Mouse (Mus musculus): Measurements from ENCODE around the gene Gm49378. TPM values are rescaled to one million over a fixed set of nuclear protein-coding genes. Genes with fewer than 3 reads are reported as not detected.
A peak's percentile ranks its signal among the peaks of the same experiment; 100 is the strongest.

Gene Gm49378
- 1.5 and 1.6 TPM in 2 replicates for polyA plus RNA-seq (2015; fragmentation: Nextera tagmentation; extraction: Ambion mirVana)

DNA sequence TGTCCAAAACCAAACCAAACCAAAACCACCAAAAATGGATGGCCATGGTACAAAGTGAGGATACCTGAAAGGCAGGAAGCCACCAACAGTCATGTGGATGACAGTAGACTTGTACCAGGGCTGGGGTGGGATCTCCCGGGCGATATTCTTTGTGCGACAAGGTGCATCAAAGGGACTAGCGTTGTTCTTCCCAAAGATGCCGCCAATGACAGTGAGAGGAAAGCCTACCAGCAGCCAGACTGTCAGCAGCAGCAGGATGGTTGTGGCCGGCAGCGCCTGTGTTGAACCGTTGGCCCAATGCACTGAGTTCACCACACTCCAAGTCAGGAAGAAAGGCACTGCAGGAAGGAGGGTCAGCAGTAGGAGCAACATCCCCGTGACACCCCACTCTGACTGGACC, at the start of gene Gm49378:
Gene Gm49378 (minus strand): TSS at position 101 of the 400 bp plus-strand sequence.
- Histone ChIP-seq H3K27me3 (no peaks in the 10 kb centered on the region), H3K4me3 (no peak within 1 kb of the TSS), H3K9me3 (no peaks in the 10 kb centered on the region), H3K4me1 (peaks cover 24% of the 10 kb centered on the region), H3K4me2 (no peak within 1 kb of the TSS), H3K27ac (no peak within 1 kb of the TSS), H3K9ac (no peak within 1 kb of the TSS), H3K36me3 (peaks cover 73% of the 10 kb centered on the region)
- no peak for ATAC-seq (ENCODE audit: insufficient number of reproducible peaks, low FRiP score, low TSS enrichment, low read depth)
- 94% methylated on average over 9 of the region's 9 CpGs for WGBS

- Histone ChIP-seq H3K9me3 (no peaks in the 10 kb centered on the region), H3K36me3 (peaks cover 35% of the 10 kb centered on the region), H3K4me2 (peak overlapping the region; percentile 82), H3K27me3 (no peaks in the 10 kb centered on the region), H3K4me3 (peak overlapping the region; percentile 71), H3K4me1 (peaks cover 10% of the 10 kb centered on the region; the same call in 1 of the 2 replicates), H3K27ac (peak overlapping the region; percentile 91), H3K9ac (peak overlapping the region; percentile 60; the same call in 1 of the 2 replicates)
- whole genome bisulfite sequencing = 13% methylated on average over 3 of the region's 3 CpGs
- ATAC-seq (ENCODE audit: insufficient number of reproducible peaks, low FRiP score, low TSS enrichment, low read depth) = peak; percentile 12; the same call in 1 of the 2 replicates
Observed at GRCm38 (mm10) chr14:55682118-55682493, 44.4 kb upstream of the Gm49378 start.

GRCm38 (mm10) chr14:55681160-55682117, 43.7 kb upstream of the Gm49378 start, which contains the start of gene Tinf2:
Tinf2 (minus strand) TSS chr14:55681820.
- no peaks in the 10 kb centered on the region for H3K27me3 ChIP-seq
- peaks cover 42% of the 10 kb centered on the region for H3K36me3 ChIP-seq
- H3K9ac ChIP-seq = peak within 1 kb of the TSS; percentile 60
- under 1% methylated on average over 66 of the region's 66 CpGs for WGBS
- peak within 1 kb of the TSS; percentile 71 for H3K4me3 ChIP-seq
- peak within 1 kb of the TSS; percentile 91 for H3K27ac ChIP-seq
- no peaks in the 10 kb centered on the region for H3K9me3 ChIP-seq
- H3K4me2 ChIP-seq = peak within 1 kb of the TSS; percentile 82
- ATAC-seq (ENCODE audit: insufficient number of reproducible peaks, low FRiP score, low TSS enrichment, low read depth) = peak; percentile 95
- peaks cover 10% of the 10 kb centered on the region; the same call in 1 of the 2 replicates for H3K4me1 ChIP-seq

DNA sequence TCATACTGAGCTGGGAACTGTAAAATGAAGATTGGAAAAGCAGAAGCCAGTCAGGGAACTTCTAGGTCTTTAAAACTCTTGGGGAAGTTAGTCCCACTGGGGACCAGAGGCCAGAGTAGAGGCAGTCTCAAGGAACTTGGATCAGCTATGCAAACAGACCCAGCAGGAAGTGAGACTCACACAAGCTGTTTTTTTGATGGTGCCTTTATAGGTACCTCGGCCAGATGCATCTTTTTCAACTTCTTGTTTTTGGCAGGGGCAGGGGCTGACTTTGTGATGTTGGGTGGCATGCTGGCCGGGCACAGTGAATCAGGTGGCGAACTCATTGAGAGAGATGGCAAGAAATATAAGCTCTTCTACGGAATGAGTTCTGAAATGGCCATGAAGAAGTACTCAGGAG, 39.9 kb upstream of the Gm49378 start:
- H3K9me3 ChIP-seq = no peaks in the 10 kb centered on the region
- H3K27me3 ChIP-seq = no peaks in the 10 kb centered on the region
- peaks cover 13% of the 10 kb centered on the region for H3K4me1 ChIP-seq
- no peak overlapping the region for H3K4me2 ChIP-seq
- no peak overlapping the region for H3K9ac ChIP-seq
- H3K4me3 ChIP-seq = no peak overlapping the region
- ATAC-seq (ENCODE audit: insufficient number of reproducible peaks, low FRiP score, low TSS enrichment, low read depth) = no peak
- WGBS = 82% methylated on average over 4 of the region's 4 CpGs
- H3K27ac ChIP-seq = no peak overlapping the region
- peaks cover 60% of the 10 kb centered on the region for H3K36me3 ChIP-seq

GRCm38 (mm10) chr14:55672741-55673060, 35.0 kb upstream of the Gm49378 start:
- Histone ChIP-seq H3K36me3 (peaks cover 38% of the 10 kb centered on the region), H3K4me1 (peaks cover 16% of the 10 kb centered on the region), H3K9me3 (no peaks in the 10 kb centered on the region), H3K4me3 (peak overlapping the region; percentile 83), H3K27me3 (no peaks in the 10 kb centered on the region), H3K9ac (peak overlapping the region; percentile 58), H3K4me2 (peak overlapping the region; percentile 74), H3K27ac (0 out of 2 replicates have a peak overlapping the region, but pooled peaks have one; percentile 95)
- WGBS = 75% methylated on average over 7 of the region's 7 CpGs
- no peak for ATAC-seq (ENCODE audit: insufficient number of reproducible peaks, low FRiP score, low TSS enrichment, low read depth)

DNA sequence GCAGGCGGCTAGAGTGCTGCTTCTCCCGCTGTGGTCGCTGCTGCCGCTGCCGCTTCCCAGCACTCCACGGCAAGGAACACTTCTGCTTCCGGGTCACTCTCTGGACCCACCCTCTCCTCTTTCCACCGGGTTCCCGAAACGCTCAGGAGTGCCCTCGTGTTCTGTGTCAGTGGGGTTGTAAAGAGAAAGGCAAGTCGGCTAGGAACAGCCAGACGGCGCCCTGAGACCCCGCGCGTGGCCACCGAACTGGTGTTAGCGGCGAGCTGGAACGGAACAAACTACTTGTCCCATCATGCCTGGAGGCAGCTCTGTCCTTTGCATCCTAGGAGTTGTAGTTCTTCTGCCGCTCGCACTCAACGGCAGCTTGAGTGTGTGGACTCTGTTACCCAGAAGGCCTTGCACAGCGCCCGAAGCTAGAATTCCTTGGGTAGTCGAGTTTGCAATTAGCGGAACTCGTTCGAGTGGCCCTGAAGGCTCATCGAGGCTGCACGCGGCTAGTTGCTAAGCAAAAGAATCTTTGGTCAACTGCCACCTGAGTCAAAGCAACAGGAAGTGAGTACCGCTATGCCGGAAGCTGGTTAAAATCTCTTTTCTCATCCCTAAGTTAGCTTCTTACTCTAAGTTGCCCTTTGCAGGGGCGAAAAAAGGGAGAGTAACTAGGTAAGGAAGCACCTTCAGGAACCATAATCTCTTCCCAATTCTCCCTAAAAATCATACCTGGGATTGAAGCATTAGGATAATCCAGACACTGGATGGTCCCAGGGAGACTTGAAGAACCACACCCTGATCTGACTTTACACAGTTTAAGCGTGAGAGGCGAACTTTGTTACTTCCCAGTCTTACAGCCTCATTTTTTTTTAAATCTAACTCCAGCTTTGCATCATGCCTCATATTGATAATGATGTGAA, 34.4 kb upstream of the Gm49378 start, which contains the start of the genes Gmpr2 and Nedd8:
Gene Gmpr2 (plus strand): TSS at position 109 of the 908 bp plus-strand sequence.
Gene Nedd8 (minus strand): TSS at position 292 of the 908 bp plus-strand sequence.
- Histone ChIP-seq H3K9ac (peak within 1 kb of the TSS; percentile 76), H3K27ac (peak within 1 kb of the TSS; percentile 95), H3K9me3 (no peaks in the 10 kb centered on the region), H3K4me3 (peak within 1 kb of the TSS; percentile 83), H3K36me3 (peaks cover 32% of the 10 kb centered on the region), H3K27me3 (no peaks in the 10 kb centered on the region), H3K4me1 (peaks cover 16% of the 10 kb centered on the region), H3K4me2 (peak within 1 kb of the TSS; percentile 74)
- ATAC-seq (ENCODE audit: insufficient number of reproducible peaks, low FRiP score, low TSS enrichment, low read depth) = peak; percentile 96
- WGBS = under 1% methylated on average over 38 of the region's 38 CpGs

GRCm38 (mm10) chr14:55671486-55671832, 33.8 kb upstream of the Gm49378 start:
- Histone ChIP-seq H3K4me3 (peak overlapping the region; percentile 83), H3K4me1 (peaks cover 16% of the 10 kb centered on the region), H3K9ac (peak overlapping the region; percentile 76), H3K27me3 (no peaks in the 10 kb centered on the region), H3K9me3 (no peaks in the 10 kb centered on the region), H3K4me2 (peak overlapping the region; percentile 74), H3K27ac (peak overlapping the region; percentile 95), H3K36me3 (peaks cover 31% of the 10 kb centered on the region)
- 0% methylated on average over 12 of the region's 12 CpGs for WGBS
- no peak for ATAC-seq (ENCODE audit: insufficient number of reproducible peaks, low FRiP score, low TSS enrichment, low read depth)

DNA sequence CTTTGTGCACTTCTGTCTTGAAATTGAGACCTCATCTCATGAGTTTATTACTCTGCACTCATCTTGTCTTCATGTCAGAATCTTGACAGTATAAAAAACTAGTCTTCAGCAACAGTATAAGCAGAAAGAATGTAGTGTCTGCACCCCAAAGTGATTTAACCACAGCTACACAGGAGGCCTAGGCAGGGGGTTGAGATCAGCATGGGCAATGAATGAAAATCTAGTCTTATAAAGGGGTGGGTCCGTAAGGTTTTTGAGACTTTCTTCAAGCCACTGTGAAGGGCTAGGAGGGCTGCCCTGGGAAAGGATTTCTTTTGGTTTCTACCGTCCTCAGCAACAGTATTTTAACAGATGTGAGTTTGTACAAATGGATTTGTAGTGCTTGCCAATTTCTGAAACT, 22.9 kb upstream of the Gm49378 start:
- 30% methylated on average over 2 of the region's 2 CpGs for WGBS
- Histone ChIP-seq H3K36me3 (peaks cover 38% of the 10 kb centered on the region), H3K27me3 (no peaks in the 10 kb centered on the region), H3K9ac (no peak overlapping the region), H3K4me3 (peak overlapping the region; percentile 71), H3K27ac (peak overlapping the region; percentile 59), H3K4me1 (peaks cover 13% of the 10 kb centered on the region), H3K4me2 (peak overlapping the region; percentile 54), H3K9me3 (no peaks in the 10 kb centered on the region)
- ATAC-seq (ENCODE audit: insufficient number of reproducible peaks, low FRiP score, low TSS enrichment, low read depth) = no peak

DNA sequence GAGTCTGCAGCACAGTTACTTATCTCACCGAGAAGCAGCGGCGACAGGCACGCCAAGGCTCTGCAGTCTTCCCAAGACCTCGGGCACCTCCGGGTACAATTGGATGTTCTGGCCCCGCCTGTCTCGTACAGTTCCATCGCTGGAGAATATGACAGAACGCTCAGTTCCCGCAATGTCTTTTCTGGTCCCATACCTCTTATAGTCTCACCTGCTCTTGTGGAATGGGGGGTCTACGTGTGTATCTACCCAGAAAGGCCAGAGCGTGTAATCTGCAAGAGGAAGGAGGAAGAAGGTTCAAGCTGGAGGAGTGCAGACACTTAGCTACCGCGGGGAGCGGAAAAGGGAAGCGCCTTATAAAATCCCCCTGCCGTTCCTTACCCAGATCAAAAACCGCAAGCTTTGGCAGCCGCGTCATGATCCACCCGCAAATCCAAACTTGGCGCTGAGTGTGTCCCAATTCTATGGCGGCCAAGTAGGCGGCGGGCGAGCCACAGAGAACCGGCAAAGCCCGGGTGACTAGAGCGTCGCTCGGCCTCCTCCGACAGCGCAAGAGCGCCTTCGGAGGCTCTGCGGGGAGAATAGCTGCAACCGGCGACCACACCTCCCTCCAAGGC, 22.4 kb upstream of the Gm49378 start, which contains the start of gene Mdp1:
Gene Mdp1 (minus strand): TSS at position 549 of the 614 bp plus-strand sequence.
- peak; percentile 89 for ATAC-seq (ENCODE audit: insufficient number of reproducible peaks, low FRiP score, low TSS enrichment, low read depth)
- Histone ChIP-seq H3K36me3 (peaks cover 37% of the 10 kb centered on the region), H3K4me1 (peaks cover 13% of the 10 kb centered on the region), H3K9me3 (no peaks in the 10 kb centered on the region), H3K9ac (peak within 1 kb of the TSS; percentile 76), H3K27ac (peak within 1 kb of the TSS; percentile 87), H3K4me2 (peak within 1 kb of the TSS; percentile 54), H3K4me3 (peak within 1 kb of the TSS; percentile 71), H3K27me3 (no peaks in the 10 kb centered on the region)
- WGBS = under 1% methylated on average over 39 of the region's 39 CpGs

DNA sequence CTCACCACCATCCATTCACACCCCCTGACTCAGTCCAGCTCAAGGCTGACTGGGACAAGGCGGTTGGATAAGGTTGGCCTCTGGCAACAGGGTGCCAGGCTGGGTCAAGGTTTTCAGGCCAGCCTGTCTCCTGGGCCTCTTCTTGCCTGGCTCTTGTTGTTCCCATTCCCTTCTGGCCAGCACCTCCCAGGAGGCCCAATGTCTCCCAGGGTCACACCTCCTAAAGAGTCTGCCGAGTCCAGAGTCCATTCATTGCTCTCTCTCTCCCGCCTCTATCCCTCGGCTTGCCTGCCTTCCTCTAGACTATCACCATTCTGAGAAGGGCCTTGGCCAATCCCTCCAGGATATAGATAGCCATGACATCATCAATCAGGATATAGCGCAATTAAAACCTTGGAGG, 20.3 kb upstream of the Gm49378 start:
- WGBS = 93% methylated on average over 5 of the region's 5 CpGs
- Histone ChIP-seq H3K4me2 (no peak overlapping the region), H3K27me3 (no peaks in the 10 kb centered on the region), H3K36me3 (peaks cover 27% of the 10 kb centered on the region), H3K27ac (no peak overlapping the region), H3K9ac (no peak overlapping the region), H3K4me3 (no peak overlapping the region), H3K9me3 (no peaks in the 10 kb centered on the region), H3K4me1 (peaks cover 13% of the 10 kb centered on the region)
- no peak for ATAC-seq (ENCODE audit: insufficient number of reproducible peaks, low FRiP score, low TSS enrichment, low read depth)

- Histone ChIP-seq H3K4me1 (peaks cover 16% of the 10 kb centered on the region), H3K4me3 (no peak overlapping the region), H3K27me3 (no peaks in the 10 kb centered on the region), H3K36me3 (peaks cover 18% of the 10 kb centered on the region), H3K27ac (no peak overlapping the region), H3K4me2 (no peak overlapping the region), H3K9me3 (no peaks in the 10 kb centered on the region), H3K9ac (no peak overlapping the region)
- 85% methylated on average over 3 of the region's 3 CpGs for WGBS
- ATAC-seq (ENCODE audit: insufficient number of reproducible peaks, low FRiP score, low TSS enrichment, low read depth) = no peak
Observed at GRCm38 (mm10) chr14:55656935-55657334, 19.2 kb upstream of the Gm49378 start.
